Mouse (Mus musculus) retina, embryonic 14.5 days (tissue): ENCODE measurements at regions not wholly inside any gene's neighbourhood (a gene's known extent, or its start where the extent isn't known, plus 50 kb on each side); places are given as distances from the start of the nearest gene placed in this dataset.
"Not testable (repeated sequence)": the region's sequence is repeated elsewhere in the genome, so short reads cannot be mapped to it uniquely, and the experiment has no call there.

Source experiments
- DNase-seq: peaks from one replicate; pipeline ENCODE4 v3.0.0-alpha.2; 2015; ENCODE audit warnings: low spot score

DNA sequence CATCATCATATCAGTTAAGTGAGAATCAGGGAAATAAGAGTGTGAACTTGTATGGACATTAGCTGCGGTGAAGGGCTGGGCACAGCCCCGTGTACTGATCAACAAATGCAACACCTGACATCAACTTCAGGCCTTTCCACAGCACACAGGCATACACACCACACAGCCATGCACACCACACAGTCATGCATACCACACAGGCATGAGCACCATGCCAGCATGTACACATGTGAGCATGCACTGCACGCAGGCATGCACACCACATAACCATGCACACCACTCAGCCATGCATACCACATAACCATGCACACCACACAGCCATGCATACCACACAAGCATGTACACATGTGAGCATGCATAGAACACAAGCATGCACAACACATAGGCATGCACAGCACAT, 325.0 kb downstream of the Ajap1 start:
- DNase-seq = no peak

DNA sequence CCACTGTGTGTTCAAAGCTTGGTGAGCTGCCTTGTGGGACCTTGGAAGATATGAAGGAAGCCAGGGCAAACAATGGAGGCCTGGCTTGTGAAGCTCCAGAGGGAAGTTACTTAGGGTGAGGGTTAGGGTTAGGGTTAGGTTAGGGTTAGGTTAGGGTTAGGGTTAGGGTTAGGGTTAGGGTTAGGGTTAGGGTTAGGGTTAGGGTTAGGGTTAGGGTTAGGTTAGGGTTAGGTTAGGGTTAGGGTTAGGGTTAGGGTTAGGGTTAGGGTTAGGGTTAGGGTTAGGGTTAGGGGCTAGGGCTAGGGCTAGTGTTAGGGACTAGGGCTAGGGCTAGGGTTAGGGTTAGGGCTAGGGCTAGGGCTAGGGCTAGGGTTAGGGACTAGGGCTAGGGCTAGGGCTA, 329.7 kb downstream of the Ajap1 start:
- DNase-seq = not testable (repeated sequence)

GRCm38 (mm10) chr4:153133147-153133546, 349.5 kb downstream of the Ajap1 start:
- peak; percentile 71 for DNase-seq

DNA sequence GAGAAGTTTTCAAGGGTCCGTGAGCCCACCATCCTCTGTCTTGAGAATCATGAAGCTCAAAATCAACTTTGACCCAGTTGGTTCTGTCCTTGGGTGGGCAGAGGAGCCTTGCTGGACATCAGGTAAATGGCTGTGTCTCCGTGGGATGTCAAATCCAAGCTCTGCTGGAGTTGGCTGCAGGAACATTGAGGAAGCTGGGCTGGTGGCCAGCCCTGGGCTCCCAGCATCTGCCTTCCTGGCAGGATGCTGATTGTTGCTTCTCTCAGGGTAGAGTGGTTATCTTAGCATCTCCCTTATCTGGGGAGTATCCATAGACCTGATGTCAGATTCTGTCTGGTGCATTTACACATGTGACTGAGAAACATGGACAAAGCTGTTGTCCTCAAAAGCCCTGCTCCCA, 353.3 kb downstream of the Ajap1 start:
- DNase-seq = no peak

- no peak for DNase-seq
Measured at GRCm38 (mm10) chr4:153128162-153128561, 354.4 kb downstream of the Ajap1 start.

DNA sequence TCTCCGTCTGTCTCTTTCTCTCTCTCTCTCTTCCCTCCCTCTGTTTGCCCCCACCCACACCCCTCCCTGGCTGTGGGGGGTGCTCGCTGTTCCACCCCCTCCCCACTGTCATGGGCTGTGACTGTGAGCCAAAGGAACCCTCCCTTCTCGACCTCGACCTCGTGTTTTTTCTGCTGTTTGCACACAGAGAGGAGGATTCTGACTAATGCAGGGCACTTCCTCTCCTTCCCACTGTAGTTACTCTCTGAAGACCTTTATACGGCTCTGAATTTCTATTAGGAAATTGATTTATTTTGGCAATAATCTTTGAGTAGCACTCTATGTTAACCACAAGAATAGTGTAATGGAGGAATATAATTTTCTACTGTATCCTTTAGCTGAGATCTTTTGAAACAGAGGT, 362.1 kb downstream of the Ajap1 start:
- no peak for DNase-seq

DNA sequence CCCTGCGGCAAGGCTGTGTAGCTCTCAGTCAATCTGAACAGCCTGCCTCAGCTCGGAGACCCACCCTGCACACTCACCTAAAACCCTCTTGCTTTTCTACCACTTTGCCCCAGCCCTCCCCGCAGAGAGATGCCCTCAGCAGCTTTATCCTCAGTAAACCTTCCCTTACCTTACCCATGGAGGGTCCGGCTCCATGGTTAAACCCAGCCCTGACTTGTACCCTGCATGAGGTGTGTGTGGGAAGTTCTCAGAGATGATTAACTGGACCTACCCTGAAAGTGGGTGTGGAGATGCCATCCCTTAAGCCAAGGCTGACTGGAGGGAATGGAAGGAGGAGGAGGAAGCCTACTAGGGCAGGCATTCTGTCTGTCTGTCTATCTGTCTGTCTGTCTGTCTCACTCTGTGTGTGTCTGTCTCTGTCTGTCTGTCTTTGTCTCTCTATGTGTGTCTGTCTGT, 362.9 kb downstream of the Ajap1 start:
- DNase-seq = no peak

- DNase-seq = no peak
Measured at GRCm38 (mm10) chr4:153118824-153119646, 363.6 kb downstream of the Ajap1 start.

- DNase-seq = no peak
Measured at GRCm38 (mm10) chr4:153114998-153115397, 367.6 kb downstream of the Ajap1 start.

DNA sequence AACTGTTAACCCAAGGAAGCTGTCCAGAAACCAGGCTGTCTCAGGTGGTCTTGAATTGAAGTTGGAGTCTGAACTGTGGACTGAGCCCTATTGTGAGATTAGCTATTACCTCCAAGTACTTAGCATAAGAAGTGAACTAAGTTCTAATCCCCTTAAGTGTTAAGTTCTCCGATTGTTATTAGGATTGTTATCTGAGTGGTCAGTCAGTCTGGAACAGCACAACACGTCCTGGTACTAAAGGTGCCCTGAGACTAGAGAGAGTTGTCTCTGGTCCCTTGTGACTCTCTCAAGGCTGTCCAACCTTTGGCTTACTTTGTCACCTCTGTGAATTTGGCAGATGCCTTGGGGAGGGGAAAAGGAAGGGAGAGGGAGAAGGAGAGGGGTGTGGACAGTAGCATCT, 369.0 kb downstream of the Ajap1 start:
- no peak for DNase-seq

- no peak for DNase-seq
Measured at GRCm38 (mm10) chr4:153110291-153110746, 372.3 kb downstream of the Ajap1 start.

DNA sequence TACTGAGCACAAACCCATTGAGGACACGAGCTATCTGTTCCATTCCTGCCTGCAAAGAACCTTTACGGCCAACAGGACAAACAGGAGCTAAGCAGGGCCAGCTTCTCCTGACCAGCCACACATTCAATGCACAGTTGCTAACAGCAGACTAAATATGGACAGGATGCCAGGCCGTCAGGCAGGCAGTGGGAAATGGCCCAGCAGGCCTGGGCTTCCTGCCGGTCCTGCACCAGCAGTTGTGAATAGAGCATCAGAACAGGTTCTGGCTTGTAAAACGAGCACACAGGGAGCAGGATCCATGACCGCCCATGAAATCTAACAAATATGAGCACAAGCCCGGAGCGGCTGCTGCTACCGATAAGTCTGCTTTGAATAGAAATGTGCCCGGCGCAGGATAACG, 384.0 kb downstream of the Ajap1 start:
- DNase-seq = no peak

GRCm38 (mm10) chr4:153097601-153098000, 385.0 kb downstream of the Ajap1 start:
- no peak for DNase-seq

DNA sequence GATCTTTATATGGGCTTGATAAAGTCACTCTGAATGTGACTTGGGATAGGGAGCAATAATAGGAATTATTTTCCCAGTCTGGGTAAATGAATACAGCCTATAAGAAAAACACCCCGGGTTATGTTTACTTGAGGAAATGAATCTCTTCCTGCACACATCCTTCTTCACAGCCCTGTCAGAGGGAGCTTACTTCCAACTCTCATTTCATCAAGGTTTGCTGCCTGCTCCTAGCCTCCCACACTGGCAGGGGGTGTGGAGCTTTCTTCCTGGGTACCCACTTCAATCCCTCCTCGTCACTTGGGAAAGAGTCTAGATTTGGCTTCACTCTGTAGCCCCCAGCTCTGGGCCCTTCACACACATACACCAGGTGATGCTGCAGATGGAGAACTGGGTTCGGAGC, 389.5 kb downstream of the Ajap1 start:
- no peak for DNase-seq

DNA sequence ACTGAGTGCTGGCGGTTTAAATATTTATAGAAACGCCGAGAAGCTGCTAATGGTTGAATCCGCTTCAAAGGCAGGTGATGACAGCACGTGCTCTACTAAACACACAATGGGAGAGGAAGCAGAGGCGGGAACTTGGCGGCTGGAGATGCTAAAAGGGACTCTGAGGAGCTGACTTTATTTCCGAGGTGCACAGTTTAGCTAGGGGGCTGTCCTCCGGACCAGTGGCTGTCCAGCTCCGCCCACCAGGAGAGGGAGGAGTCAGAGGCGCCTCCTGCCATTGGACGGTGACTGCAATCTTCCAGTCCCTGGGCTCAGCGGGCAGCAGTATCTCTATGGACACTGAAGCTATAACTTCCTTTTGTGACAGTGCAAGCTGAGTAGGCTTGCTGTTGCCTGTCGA, 400.4 kb downstream of the Ajap1 start:
- peak; percentile 48 for DNase-seq

- no peak for DNase-seq
Measured at GRCm38 (mm10) chr4:153074590-153074989, 408.0 kb downstream of the Ajap1 start.

GRCm38 (mm10) chr4:153070190-153070745, 412.3 kb downstream of the Ajap1 start:
- peak; percentile 49 for DNase-seq

- DNase-seq = no peak
Measured at GRCm38 (mm10) chr4:153068484-153069033, 414.1 kb downstream of the Ajap1 start.

GRCm38 (mm10) chr4:153064021-153064605, 418.5 kb downstream of the Ajap1 start:
- no peak for DNase-seq

DNA sequence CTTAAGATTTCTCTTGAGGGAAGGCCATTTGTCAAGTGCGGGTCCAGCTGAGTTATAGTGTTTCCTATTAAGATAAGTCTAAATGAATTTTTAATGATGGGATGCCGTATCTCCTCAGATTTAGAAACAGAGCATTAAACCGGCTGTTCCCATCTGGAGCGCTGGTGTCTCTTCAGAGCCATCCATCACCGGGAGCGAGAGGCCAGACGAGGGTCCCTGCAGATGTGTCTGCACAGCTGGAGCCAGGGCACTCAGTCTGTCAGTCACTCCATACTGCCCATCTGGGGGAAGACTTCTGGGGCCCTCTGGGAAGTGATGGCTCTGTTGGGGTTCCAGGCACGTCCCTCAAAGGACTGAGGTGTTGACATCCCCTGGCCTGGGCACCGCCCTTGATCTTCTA, 419.2 kb downstream of the Ajap1 start:
- DNase-seq = peak; percentile 14

DNA sequence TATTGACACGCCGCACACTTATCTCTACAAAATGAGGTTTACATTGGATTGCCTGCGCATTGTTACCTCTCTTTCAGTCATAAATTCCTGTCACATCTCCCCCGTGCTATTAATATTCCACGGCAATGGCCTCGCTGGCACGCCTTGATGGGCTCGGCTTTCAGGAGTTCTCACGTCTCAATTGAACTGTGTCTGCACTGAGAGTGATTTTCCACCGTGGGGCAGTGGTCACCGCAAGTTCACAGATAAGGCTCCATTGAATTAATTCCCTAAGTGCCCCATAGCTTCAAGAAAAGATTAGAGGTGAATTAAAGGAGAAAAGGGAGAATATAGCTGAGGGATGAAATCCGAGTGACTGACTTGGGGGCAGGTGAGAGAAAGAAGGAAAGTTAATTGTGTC, 424.5 kb downstream of the Ajap1 start:
- DNase-seq = no peak

- DNase-seq = no peak
Measured at GRCm38 (mm10) chr4:153023711-153024110, 458.9 kb downstream of the Ajap1 start.

DNA sequence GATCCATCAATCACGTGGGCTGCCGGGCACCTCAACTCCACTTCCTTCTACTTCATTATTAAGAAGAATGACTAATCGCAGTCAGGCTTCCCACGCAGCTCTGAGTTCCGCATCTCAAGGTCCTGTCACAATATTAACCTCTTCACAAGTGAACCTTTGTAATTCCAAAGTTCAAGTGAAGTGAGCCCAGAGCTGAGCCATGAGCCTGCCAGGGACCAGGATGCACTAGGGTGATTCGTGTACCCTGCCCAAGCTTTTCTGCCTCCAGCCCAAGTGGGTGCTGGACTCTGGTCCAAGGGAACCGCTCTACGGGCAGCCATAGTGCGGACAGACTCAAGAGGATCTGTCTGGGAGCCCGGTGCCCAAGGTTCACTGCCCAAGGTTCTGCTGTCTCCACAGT, 463.4 kb downstream of the Ajap1 start:
- no peak for DNase-seq
